Comparison of ENCODE assay signal across 9 mouse cellular contexts in the genomic region with DNA sequence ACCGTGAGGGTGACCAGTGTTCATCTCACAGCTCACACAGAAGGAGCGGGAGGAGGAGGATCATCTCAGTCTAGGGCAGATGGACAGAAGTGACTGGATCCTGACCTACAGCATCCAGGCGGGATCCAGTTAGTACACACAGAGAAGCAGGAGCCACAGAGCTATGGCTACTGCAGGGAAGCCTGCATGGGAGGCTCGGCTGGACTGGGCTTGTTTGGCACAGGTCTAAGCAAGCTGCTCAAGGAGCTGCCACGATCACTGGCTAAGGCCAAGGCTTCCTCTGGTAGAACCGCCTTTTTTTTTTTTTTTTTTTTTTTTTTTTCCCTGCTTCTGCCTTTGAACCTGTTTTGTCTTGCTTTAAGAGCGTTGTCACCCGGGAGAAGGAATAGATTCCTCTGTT.
"Had no signal": no experiment of that assay in that cellular context is flagged by ENCODE, and none has a peak within 500 bp of the region (broad histone marks: within the 10 kb centered on the region; RNA-seq: fewer than 3 reads in every experiment).

No protein-coding gene starts in this region.

- ATAC-seq: liver, embryonic 12.5 days had no signal

- DNase-seq: kidney, postnatal 36 days; lung, embryonic 14.5 days; lung, postnatal 10 days; lung, postnatal 4 days; midbrain, embryonic 14.5 days; right cerebral cortex, adult 18-20 months; right cerebral cortex, postnatal 25 days; thymus, postnatal 36 days had no signal
